Mouse (Mus musculus) A20 (cell line): Measurements from ENCODE around the gene Fignl2.

Experiments used
- DNase-seq: peaks from one replicate; pipeline ENCODE4 v3.0.0-alpha.2; 2011; ENCODE audit warnings: low read depth, low spot score

Gene Fignl2

GRCm38 (mm10) chr15:101068029-101068428, 10.3 kb downstream of the Fignl2 start:
- no peak for DNase-seq

GRCm38 (mm10) chr15:101066920-101067696, 11.3 kb downstream of the Fignl2 start:
- no peak for DNase-seq

DNA sequence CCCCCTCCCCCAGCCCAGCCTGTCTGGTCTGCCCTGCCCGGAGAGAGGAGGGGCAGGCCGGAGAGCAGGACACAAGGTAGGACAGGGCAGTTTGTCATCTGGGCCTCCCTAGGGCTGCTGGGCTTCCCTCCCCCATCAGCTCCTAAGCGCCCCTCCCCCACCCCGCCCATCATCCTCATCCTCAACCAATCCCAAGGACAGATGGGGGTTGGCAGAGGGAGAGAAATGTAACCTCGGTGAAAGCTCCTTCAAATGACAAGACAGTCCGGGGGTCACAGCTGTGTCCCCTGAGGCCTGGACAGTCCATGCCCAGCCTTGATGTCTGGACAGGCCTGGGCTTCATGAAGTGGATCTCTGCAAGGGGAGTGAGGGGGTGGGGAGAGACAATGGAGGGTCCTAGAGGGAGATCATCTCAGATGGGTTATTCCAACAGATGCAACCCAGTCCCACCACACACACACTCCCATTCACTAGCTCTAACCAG, 12.0 kb downstream of the Fignl2 start:
- DNase-seq, result no peak

GRCm38 (mm10) chr15:101065069-101065468, 13.3 kb downstream of the Fignl2 start:
- no peak for DNase-seq

DNA sequence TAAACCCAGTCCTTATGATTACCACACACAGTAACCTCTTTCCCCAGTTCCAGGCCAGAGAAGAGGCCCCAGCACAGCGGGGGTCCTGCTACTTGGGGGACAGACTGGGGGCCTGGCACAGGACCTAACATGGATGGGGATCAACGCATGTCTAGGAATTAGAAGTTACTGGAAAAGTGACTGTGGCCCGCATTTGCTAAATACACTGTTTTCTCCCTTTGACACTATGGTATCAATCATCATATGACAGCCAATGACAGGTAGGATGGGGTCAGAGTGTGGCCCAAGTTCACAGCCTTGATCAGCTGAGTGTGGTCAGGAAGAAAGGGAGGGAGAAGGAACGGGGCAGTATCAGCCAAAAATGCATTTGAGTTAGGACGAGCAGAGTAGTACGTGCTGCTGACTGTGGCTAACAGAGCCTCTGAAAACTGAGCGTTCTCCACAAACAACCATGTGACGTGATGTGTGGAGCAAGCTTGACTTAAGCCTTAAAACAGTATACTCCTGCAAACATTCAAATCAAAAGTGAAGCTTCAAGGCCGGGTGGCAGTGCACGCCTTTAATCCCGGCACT, 18.0 kb downstream of the Fignl2 start:
- DNase-seq, result no peak

DNA sequence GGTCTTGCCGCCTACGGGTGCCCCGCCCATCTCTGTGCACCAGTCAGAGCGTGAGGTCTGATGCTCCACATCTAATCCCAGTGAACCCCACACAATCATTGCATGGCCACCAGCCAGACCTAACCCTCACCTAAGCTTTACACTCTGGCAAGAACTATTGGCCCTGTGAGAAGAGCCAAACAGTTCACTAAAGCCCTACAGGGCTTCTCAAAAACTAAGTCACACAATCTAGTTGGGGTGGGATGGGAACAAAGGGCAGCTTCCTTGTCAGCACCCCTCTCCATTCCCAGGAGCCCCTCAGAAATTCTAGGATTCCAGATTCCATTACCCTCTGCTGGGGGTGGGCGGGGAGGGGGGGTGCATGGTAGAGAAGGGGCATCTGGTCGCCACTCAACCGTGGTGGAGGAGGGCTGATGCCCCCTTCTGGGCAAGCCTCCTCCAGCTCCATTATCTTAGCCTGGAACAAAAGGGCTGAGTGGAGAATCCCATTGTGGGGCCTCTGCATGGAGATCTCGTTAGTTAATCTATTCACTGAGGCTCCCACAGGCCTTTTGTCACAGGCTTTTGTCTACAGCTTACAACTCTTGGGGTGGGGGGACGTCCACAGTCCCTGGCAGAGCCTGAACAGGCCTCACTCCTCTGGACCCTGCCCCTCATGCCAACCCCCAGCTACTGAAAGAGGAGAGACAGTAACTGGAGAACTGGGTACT, 18.6 kb downstream of the Fignl2 start:
- DNase-seq, result no peak

- DNase-seq, result peak; percentile 49
Measured at GRCm38 (mm10) chr15:101056225-101056624, 22.1 kb downstream of the Fignl2 start.

DNA sequence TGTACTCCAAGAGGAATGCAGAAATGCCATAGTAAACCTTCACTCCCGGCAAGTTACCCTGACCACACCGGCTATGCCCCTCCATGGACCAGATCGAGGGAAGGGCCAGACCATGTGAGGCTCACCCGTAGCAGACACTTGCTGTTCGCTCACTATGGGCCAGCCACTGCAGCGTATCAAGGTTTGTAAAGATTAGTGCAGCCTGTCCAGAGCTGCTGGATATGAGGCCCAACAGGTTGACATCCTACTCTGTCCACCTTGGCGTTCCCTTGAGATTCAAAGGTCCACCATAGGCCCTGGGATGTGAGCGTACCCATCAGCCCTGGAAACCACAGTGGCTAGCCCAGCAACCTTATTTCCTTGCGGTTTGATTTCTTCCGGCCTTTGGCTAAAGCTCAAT, 23.8 kb downstream of the Fignl2 start:
- no peak for DNase-seq

DNA sequence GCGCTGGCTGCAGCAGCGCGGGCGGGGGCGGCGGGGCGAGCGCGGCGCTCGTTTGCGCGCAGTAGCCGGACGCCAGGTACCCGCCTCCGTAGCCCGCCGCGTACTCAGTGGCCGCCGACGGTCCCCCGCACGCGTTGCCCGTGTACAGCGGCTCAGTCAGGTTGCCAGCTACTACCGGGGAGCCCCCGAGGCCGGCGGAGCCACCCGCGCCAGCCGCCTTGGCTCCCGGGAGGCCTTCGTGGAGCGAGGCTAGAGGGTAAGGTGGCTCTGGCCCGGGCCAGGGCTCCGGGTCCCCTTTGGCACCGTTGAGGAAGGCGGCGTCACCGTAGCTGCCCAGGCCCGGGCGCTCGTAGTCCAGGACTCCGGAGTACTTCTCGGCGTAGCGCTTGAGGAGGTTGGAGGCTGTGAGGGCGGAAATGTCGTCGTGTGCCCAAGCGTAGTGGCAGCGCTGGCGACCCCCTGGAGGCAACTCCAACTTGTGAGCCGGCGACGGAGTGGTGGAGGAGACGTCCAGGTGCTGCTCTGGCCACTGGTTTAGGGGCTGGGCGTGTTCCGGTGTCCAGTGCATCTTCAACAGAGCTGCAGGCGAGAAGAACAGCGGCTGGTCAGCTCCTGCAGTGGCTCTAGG, 24.4 kb downstream of the Fignl2 start:
- DNase-seq, result no peak

GRCm38 (mm10) chr15:101052560-101053501, 25.5 kb downstream of the Fignl2 start:
- DNase-seq, result no peak

DNA sequence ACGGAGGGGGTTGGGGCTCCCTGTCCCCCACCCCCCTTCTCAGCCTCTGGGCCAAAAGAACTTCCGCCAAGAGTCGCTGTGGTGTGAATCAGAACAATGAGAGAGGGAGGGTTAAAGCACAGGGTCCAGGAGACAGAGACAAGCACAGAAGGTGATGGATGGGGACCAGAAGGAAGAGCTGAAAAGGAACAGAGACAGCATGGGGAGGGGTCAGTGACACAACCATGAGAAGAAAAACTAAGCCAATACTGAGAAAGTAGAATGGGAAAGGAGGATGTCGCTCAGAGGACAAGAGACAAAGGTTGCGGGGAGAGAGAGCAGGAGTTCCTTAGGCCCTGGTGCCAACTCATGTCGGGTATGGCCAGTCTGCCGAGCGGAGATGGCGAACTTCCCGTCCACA, 26.5 kb downstream of the Fignl2 start:
- no peak for DNase-seq

DNA sequence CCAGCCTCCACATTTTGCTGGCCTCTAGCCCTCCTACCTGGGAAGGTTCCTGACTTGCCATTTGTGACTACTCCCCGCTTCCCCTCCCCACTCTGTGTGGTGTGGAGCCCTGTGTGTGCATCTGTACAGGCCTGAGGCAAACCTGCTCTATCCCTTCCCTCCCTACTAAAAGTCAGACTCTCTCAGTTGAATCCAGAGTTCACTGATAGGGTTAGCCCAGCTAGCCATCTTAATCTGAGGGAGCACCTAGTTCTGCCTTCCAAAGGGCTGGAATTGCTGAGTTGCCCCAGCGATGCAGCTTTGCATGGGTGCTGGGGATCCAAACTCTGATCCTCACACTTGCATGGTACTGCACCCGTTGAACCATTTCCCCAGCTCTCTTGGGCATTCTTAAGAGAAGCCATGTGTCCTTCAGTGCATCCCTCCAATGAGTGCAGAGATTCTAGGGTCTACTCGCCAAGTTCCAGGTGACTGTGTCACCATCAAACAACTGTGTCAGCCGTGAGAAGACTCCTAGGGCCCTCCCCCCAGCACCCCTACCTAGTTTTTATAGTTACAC, 29.9 kb downstream of the Fignl2 start:
- DNase-seq, result no peak

- DNase-seq, result no peak
Measured at GRCm38 (mm10) chr15:101047194-101047555, 31.2 kb downstream of the Fignl2 start, which contains the start of gene Gm47841. Gene Gm47841 (minus strand): TSS chr15:101047397.

- DNase-seq, result no peak
Measured at GRCm38 (mm10) chr15:101046527-101047193, 31.7 kb downstream of the Fignl2 start.

DNA sequence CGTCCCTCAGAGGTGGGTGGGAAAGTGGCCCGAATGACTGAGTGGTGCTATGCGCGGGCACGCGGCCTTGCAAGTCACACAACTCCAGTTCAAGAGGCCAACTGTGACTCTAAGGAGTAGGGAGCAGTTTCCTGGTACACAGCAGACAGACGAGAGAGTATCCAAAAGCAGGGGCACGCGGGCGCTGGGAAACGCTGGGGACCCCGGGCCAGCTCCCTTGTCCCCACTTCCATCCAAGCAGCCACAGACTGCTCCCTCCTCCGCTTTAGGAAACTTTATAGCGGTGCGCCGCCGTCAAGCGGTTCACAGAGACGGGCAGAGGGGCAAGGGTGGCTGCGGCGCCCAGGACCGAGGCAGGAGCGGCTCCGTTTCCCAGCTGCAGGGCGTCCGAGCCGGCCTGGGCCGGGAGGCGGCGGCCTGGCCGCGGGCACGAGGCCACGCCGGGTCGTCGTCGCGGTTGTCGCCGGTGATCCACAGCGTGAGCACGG, 32.3 kb downstream of the Fignl2 start:
- no peak for DNase-seq

DNA sequence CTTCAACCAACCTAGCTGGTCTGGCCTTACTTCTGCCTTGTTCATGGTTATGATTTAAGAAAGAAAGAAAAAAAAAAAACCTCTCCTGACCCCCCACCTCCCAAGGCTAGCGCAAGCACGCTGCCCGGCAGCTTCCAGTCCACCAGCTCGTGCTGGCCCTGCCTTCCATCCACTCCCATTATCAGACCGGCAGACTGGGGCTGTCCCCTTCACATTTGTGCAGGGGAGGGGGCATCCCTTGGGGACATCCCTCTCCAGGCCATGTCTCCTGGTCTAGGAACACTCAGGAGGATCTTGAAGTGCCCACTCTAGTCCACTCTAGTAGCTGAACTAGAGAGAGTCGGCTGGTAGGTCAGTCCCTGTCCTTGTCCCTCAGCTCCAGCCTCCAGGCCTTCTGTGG, 33.8 kb downstream of the Fignl2 start:
- DNase-seq, result no peak

DNA sequence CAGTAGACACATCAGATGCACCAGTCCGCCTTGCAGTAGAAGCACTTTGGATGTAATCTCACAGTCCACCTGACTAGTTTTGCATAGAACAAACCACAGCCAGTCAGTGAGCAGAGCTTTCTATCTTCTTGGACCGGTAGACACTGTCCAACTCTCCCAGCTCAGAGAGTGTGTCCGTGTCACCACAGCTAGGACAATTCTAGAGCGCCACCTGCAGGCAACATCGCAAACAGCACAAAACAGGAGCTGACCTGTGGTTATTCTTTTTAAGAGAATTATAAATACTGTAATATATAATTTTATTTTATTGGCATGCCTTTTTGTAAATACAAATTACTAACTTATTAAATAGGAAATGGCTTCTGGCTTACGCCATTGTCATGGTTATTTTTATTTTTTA, 35.8 kb downstream of the Fignl2 start:
- peak; percentile 62 for DNase-seq

DNA sequence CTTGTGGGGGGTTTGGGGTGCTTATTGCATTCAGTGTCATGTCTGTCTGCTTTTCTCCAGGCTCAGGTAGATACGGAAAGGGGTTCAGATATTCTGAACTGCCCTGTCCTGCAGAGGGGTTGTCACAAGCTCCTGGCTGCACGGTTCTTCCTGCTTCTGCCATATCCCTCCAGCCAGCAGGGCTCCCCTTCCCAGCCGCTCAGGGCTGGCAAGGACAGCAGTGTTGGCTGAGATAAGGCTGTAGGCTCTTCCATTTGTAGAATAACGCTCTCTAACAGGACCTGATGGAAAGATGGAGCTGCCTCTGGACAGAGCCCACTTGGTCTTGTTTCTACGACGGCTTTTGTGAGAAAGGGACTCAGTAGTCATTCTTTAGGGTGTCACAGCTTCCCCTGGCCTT, 36.4 kb downstream of the Fignl2 start:
- no peak for DNase-seq

- peak; percentile 13 for DNase-seq
Measured at GRCm38 (mm10) chr15:101039651-101040050, 38.7 kb downstream of the Fignl2 start.

DNA sequence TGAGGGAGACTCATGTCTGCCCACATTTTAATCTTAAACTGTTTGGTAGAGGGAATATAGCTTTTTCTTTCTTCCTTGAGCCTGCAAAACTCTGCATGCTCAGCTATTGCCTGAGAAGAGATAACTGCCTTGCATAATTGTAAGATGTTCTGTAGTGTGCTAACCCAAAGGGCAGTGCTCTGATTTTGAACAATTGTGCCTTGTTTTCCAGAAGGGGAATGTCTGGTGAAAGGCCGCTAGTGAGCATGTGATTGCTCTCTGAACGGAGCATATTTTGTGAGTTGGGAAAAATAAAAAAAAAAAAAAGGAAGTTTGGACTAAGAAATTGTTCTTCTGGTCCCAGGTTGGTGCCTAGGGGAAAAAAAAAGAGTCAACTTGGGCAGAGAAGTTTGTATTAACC, 49.4 kb downstream of the Fignl2 start:
- DNase-seq, result no peak
